Mouse (Mus musculus): ENCODE data around the gene Gm14443.
"Not testable (repeated sequence)": the region's sequence is repeated elsewhere in the genome, so short reads cannot be mapped to it uniquely, and the experiment has no call there.

- not testable (repeated sequence) for TF ChIP-seq CTCF, EP300 (IDR thresholded peaks at IDR 0.05; ENCODE audit: low read depth)
These were observed 14.2 kb downstream of the Gm14443 start for GRCm38 (mm10) chr2:175161438-175161837.
